Mouse (Mus musculus) cerebellum, adult 2 months (tissue): ENCODE measurements around the gene Tradd. TPM values are rescaled to one million over a fixed set of nuclear protein-coding genes. Genes with fewer than 3 reads are reported as not detected.

Experiments used
- DNase-seq, 2 experiments: peaks; one replicate each; pipeline ENCODE4 v3.0.0; 2021
- H3K27ac ChIP-seq: fragments of 200-500 bp; 2 replicates; pipeline ENCODE4 v1.5.1; 2012; ENCODE audit warnings: low read length, control low read depth, inconsistent platforms; ENCODE audit not compliant: insufficient read depth
- H3K27me3 ChIP-seq: fragments of 200-500 bp; 2 replicates; pipeline ENCODE4 v1.6.1; 2012; ENCODE audit warnings: inconsistent platforms, mild to moderate bottlenecking, low read length, moderate library complexity; ENCODE audit not compliant: control insufficient read depth, insufficient read depth
- H3K4me1 ChIP-seq: fragments of 200-500 bp; 2 replicates; pipeline ENCODE4 v1.6.1; 2011; ENCODE audit warnings: low read length; ENCODE audit not compliant: control insufficient read depth, insufficient read depth
- H3K4me3 ChIP-seq: fragments of 200-500 bp; replicated peaks from 2 replicates; pipeline ENCODE3; 2011; ENCODE audit warnings: mild to moderate bottlenecking, low read depth, low read length, control low read depth; ENCODE audit not compliant: insufficient read depth
- CTCF ChIP-seq: fragments of 200-500 bp; IDR thresholded peaks from 2 replicates; pipeline ENCODE4 v1.5.1; 2011; ENCODE audit warnings: low read depth, mild to moderate bottlenecking, control low read depth, low read length, moderate library complexity, borderline replicate concordance; ENCODE audit not compliant: insufficient read depth
- POLR2A ChIP-seq: fragments of 200-500 bp; IDR thresholded peaks from 2 replicates; pipeline ENCODE4 v1.6.1; 2011; ENCODE audit warnings: low read length, control low read depth, borderline replicate concordance; ENCODE audit not compliant: insufficient read depth
- WGBS: fragments of 180-500 bp; shearing (Covaris S2); methylation state at CpG from one replicate; pipeline ENCODE4 v1.1.7; 2018; 5-methylcytosine and 5-hydroxymethylcytosine counted together
- polyA plus RNA-seq: library from polyadenylated mRNA; depleted of rRNA; stranded (reverse); fragments of >200 nt; gene quantifications from 2 replicates; pipeline ENCODE4 v1.2.3, GENCODE M21; 2012

Gene Tradd
- polyA plus RNA-seq, 1 experiment = 12.1 TPM

DNA sequence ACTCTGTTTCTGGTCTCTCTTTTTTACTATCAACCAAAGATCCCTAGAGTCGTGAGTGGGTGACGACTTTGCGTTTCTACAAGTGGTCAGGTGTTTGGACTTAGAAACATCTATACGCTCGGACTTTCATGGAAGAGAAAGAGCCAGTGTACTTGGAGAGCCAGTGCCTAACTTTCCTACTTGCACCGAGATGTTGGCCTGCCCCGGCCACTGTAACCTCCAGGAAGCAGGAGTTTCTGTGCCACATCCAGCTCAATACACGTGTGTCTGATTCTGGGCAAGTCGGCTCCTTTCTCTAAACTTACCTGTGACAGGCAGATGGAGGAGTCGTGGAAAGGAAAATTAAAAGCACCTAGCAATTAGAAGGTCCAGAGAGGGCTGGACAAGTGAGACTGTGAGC is 11.4 kb upstream of the Tradd start, which contains the start of gene Nol3:
Nol3 (plus strand) TSS at position 301 of the 400 bp plus-strand sequence.
- TF ChIP-seq CTCF (no peak), POLR2A (no peak)
- H3K27me3 ChIP-seq = no peaks in the 10 kb centered on the region; the same call in 1 of the 2 replicates
- DNase-seq = no peak

DNA sequence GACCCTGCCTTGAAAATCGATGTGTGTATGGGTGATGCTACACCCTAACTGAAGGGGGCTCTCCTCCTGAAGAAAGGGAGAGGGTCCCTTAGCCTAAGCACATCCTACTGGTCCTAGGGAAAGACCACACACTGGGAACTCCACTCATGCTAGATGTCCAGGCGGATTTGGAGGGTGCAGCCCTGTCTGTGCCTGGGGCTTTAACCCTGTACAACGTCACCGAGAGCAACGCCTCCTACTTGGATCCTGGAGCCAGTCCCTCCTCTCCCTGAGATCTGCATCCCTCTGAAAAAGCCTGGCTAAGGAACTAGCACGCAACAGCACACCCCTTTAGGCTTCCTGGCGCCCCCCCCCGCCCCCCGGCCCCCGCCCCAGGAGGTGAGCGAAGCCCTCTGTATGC is 11.0 kb upstream of the Tradd start:
- H3K4me3 ChIP-seq = no peak overlapping the region
- peaks cover 3% of the 10 kb centered on the region for H3K4me1 ChIP-seq
- H3K27ac ChIP-seq = no peak overlapping the region
- TF ChIP-seq POLR2A (no peak), CTCF (no peak)
- H3K27me3 ChIP-seq = no peaks in the 10 kb centered on the region; the same call in 1 of the 2 replicates
- WGBS = 15% methylated on average over 11 of the region's 11 CpGs
- DNase-seq = no peak

More for the DNA sequence above, 11.4 kb upstream of the Tradd start, which contains the start of gene Nol3:
- H3K4me3 ChIP-seq = peak within 1 kb of the TSS; percentile 24
- no peak within 1 kb of the TSS for H3K27ac ChIP-seq
- 9% methylated on average over 10 of the region's 10 CpGs for WGBS
- H3K4me1 ChIP-seq = peaks cover 3% of the 10 kb centered on the region

DNA sequence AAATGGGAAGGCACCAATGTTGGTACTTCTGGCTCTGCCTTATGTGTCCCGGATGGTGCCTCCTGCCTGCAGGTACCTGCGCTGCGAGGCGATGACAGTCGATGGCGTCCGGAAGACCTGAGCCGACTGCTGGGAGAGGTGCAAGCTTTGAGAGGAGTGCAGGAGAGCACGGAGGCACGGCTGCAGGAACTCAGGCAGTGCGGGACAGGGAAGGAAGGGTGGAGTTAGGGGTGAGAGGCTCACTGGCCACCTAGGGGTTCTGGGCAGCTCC is 6.4 kb upstream of the Tradd start:
- peaks cover 3% of the 10 kb centered on the region; the same call in 1 of the 2 replicates for H3K4me1 ChIP-seq
- no peak overlapping the region for H3K4me3 ChIP-seq
- TF ChIP-seq POLR2A (no peak), CTCF (no peak)
- WGBS = 22% methylated on average over 11 of the region's 11 CpGs
- DNase-seq = no peak
- no peak overlapping the region for H3K27ac ChIP-seq
- no peaks in the 10 kb centered on the region; the same call in 1 of the 2 replicates for H3K27me3 ChIP-seq

DNA sequence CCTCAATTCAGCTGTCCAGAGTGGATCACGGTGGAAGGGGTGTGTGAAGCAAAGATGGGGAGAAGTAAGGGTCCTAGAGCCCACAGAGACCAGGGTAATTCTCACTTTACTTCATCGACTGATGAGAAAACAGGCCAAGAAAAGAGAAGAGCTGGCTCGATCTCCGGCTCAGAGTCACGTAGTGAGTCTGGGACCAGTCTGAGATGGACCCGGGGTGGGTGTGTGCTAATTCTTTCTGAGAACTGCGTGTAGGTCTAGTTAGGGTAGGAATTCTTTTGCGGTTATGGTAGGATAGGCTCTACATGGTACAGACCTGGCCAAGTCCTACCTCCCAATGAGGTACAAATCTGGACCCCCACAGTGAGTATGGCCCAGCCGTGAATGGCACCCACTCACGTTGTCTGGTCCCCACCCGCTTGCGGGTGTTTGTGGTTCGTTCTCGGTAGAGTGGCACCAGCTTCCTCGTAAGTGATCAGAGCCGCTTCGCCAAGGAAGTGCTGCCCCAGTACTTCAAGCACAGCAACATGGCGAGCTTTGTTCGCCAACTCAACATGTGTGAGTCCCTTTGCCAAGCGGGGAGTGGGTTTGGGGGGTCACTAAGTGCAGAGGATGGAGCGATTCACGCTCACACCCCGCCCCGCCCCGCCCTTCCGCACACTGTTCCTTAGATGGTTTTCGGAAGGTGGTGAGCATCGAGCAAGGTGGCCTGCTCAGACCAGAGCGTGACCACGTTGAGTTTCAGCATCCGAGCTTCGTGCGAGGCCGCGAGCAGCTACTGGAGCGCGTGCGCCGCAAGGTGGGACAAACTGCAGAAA is 5.9 kb upstream of the Tradd start:
- no peak for TF ChIP-seq POLR2A
- TF ChIP-seq CTCF = no peak
- Histone ChIP-seq H3K4me1 (0 out of 2 replicates have a peak, but pooled peaks cover 3% of the 10 kb centered on the region), H3K27ac (no peak overlapping the region), H3K27me3 (no peaks in the 10 kb centered on the region; the same call in 1 of the 2 replicates), H3K4me3 (no peak overlapping the region)
- no peak for DNase-seq
- WGBS = 24% methylated on average over 39 of the region's 39 CpGs

DNA sequence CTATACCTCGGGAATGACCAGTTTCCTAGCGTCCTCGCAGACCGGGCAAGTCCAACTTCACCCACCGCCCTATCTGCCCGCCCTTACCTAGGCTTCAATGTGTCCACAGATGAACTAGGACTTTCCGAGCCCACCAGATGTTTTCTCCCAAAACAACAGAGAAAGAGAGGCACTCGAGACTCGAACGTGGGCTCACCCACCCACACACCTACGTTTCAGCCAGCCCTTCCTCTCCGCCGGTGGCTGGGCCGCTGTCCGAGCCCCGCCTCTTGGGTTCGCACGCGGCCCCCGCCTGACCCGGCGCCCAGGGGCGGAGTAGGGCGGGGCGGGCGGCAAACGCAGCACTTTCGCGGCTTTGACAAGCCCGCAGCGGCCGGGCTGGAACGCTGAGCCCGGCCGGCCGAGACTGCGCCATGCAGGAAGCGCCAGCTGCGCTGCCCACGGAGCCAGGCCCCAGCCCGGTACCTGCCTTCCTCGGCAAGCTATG is 5.1 kb upstream of the Tradd start, which contains the start of gene Hsf4:
Hsf4 (plus strand) TSS at position 341 of the 487 bp plus-strand sequence.
- H3K4me1 ChIP-seq = 0 out of 2 replicates have a peak, but pooled peaks cover 3% of the 10 kb centered on the region
- peak within 1 kb of the TSS; percentile 54 for H3K4me3 ChIP-seq
- WGBS = 3% methylated on average over 42 of the region's 42 CpGs
- H3K27me3 ChIP-seq = no peaks in the 10 kb centered on the region; the same call in 1 of the 2 replicates
- TF ChIP-seq CTCF (no peak), POLR2A (no peak)
- peak in 1 of 2 experiments; percentile 51 for DNase-seq
- H3K27ac ChIP-seq = no peak within 1 kb of the TSS

DNA sequence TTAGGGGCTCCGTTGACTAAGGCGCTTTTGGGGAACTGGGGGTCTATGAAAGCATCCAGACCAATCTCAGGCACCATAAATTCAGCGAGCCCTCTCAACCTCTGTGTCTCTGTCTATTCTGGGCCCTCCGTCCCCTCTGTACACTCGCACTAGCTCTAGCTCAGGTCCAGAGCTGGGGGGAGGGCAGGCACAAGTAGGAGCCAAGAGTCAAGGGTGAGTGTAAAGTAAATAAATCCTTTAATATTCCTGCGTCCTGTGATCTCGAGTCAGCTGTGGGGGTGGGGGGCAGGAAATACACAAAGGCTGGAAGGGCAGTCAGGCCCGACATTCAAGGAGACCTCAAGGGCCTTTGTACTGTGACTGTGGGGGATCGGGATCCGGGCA is 4.7 kb upstream of the Tradd start:
- peak in 1 of 2 experiments; percentile 30 for DNase-seq
- Histone ChIP-seq H3K27ac (no peak overlapping the region), H3K4me1 (0 out of 2 replicates have a peak, but pooled peaks cover 3% of the 10 kb centered on the region), H3K4me3 (peak overlapping the region; percentile 54), H3K27me3 (no peaks in the 10 kb centered on the region; the same call in 1 of the 2 replicates)
- TF ChIP-seq CTCF (no peak), POLR2A (no peak)
- WGBS = 8% methylated on average over 10 of the region's 10 CpGs

DNA sequence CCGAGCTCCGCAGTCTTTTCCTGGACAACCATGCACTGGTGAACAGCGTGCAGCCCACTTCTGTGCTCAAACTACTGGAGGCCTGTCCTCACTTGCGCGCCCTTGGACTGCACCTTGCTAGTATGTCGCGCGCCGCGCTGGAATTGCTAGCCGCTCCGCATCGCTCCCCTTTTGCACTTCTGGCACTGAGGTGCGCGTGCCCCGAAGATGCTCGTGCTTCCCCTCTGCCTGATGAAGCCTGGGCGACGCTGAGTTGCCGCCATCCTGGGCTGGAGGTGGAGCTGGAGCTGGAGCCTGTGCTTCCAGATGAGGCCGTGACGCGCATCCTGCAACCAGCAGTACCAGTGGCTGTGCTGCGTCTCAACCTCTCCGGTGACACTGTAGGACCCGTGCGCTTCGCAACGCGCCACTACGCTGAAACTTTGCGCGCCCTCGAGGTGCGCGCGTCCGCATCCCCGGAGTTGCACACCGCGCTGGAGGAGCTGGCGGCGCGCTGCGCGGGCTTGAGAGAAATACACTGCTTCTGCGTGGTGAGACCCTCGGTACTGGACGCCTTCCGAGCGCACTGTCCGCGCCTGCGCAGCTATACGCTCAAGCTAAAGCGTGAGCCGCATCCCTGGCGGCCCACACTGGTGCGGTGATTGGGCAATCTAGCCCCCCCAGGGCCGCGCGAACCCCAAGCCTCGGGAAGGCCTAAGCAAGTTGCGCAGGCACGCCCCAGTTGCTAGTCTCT is 4.1 kb upstream of the Tradd start:
- peak overlapping the region; percentile 54 for H3K4me3 ChIP-seq
- no peak overlapping the region for H3K27ac ChIP-seq
- H3K27me3 ChIP-seq = no peaks in the 10 kb centered on the region; the same call in 1 of the 2 replicates
- 0 out of 2 replicates have a peak, but pooled peaks cover 3% of the 10 kb centered on the region for H3K4me1 ChIP-seq
- 2% methylated on average over 65 of the region's 65 CpGs for WGBS
- DNase-seq = peak; percentile 58 to 67
- 0 out of 2 replicates have a peak, but pooled peaks have one; percentile 20 for TF ChIP-seq POLR2A
- no peak for TF ChIP-seq CTCF
